Mouse (Mus musculus): ENCODE data around the gene Mical1.

Gene Mical1

DNA sequence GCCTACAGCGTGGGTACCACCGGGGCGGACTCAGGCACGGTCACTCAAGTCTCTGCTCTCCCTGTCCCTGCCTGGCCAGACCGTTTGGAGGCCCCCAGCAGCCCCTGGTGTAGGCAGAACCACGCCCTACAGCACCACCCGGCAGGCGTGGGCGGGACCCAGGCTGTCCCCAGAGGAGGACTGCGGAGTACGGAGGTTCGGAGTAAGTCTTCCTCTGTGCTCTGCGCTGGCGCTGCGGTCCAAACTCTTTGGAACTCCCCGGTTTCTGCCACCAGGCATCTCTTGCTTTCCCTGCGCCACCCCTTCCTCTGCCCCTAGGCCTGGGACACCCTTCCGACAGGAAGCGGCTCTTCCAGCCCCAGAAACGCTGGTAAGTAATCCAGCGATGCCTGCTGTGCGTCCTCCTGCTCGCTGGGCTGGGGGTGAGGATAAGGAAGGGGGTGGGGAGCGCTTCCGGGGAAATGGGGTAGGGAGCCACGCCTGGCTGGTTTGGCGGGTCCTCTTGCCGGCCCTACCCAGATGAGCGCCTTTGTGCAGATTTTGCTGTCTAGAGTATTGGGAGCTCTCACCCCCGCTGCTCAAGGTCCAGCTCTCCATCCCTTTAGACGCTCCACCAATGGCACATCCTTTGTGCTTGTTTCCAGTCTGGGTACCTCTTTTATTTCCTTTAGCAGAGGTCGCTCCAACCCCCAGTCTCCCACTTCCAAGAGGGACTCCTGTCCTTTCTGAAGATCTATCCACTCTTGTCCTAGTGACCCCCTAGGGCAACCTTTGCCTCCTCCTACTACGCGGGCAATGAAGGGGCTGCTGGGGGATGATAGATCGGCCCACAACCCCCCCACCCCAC is at the start of gene Mical1:
TSS of gene Mical1 (plus strand) at position 144 of the 847 bp plus-strand sequence.
- peak in 1 of 2 experiments; percentile 44 for DNase-seq (ENCODE audit: low spot score in 2 of 2)

DNA sequence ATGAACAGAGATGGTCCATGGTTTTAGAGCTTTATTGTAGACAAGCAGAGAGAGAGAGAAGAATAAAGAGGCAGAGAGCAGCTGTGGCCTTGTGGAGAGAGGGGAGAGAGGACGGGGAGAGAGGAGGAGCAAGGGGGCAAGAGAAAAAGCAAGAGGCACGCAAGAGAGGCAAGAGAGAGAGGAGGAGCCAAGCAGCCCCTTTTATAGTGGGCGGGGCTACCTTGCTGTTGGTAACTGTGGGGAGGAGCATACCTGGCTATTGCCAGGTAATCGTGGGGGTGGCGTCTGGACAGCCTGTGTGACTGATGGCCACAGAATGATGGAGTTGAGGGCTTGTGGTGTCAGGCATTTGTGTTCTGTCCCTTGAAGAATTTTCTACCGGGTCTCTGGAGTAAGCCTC is 49.7 kb upstream of the Mical1 start:
- no peak for DNase-seq (ENCODE audit: low spot score in 2 of 2)

GRCm38 (mm10) chr10:41434624-41435023 is 41.5 kb upstream of the Mical1 start:
- peak in 1 of 2 experiments; percentile 26 for DNase-seq (ENCODE audit: low spot score in 2 of 2)

- no peak for DNase-seq (ENCODE audit: low spot score in 2 of 2)
These were observed 41.0 kb upstream of the Mical1 start for GRCm38 (mm10) chr10:41435141-41435540.

GRCm38 (mm10) chr10:41448216-41448615 is 27.9 kb upstream of the Mical1 start:
- DNase-seq (ENCODE audit: low spot score in 2 of 2): no peak

DNA sequence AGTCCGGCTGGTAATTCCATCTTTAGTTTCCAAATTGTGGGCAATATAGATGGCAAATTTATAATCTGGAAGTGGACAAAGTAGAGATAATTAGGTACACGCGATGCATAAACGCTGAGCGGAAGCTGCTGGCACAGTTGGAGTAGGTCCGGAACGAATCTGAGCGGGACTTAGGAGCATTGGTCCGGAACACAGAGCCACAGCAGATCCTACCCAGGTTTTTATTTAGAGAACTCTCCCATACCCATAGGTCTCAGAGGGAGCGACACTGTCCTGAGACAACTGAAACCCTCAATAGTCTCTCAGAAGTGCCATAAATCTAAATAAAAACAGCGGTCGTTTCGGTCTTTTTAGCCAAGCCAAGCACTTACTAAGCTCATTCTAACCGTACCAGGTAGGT is 26.4 kb upstream of the Mical1 start:
- no peak for DNase-seq (ENCODE audit: low spot score in 2 of 2)

GRCm38 (mm10) chr10:41450137-41450670 is 25.9 kb upstream of the Mical1 start, which contains the start of gene Zbtb24:
Gene Zbtb24 (plus strand): TSS chr10:41450383.
- peak; percentile 79 to 90 for DNase-seq (ENCODE audit: low spot score in 2 of 2)

- no peak for DNase-seq (ENCODE audit: low spot score in 2 of 2)
These were observed 25.2 kb upstream of the Mical1 start for GRCm38 (mm10) chr10:41450780-41451522.

GRCm38 (mm10) chr10:41451656-41452055 is 24.5 kb upstream of the Mical1 start:
- DNase-seq (ENCODE audit: low spot score in 2 of 2): no peak

- DNase-seq (ENCODE audit: low spot score in 2 of 2): no peak
These were observed 23.3 kb upstream of the Mical1 start for GRCm38 (mm10) chr10:41452791-41453190.

GRCm38 (mm10) chr10:41459990-41460389 is 16.1 kb upstream of the Mical1 start:
- DNase-seq (ENCODE audit: low spot score in 2 of 2): no peak

GRCm38 (mm10) chr10:41460501-41460900 is 15.6 kb upstream of the Mical1 start:
- no peak for DNase-seq (ENCODE audit: low spot score in 2 of 2)

GRCm38 (mm10) chr10:41461057-41461722 is 14.9 kb upstream of the Mical1 start:
- DNase-seq (ENCODE audit: low spot score in 2 of 2): no peak

- no peak for DNase-seq (ENCODE audit: low spot score in 2 of 2)
These were observed 11.6 kb upstream of the Mical1 start for GRCm38 (mm10) chr10:41464401-41464955.

DNA sequence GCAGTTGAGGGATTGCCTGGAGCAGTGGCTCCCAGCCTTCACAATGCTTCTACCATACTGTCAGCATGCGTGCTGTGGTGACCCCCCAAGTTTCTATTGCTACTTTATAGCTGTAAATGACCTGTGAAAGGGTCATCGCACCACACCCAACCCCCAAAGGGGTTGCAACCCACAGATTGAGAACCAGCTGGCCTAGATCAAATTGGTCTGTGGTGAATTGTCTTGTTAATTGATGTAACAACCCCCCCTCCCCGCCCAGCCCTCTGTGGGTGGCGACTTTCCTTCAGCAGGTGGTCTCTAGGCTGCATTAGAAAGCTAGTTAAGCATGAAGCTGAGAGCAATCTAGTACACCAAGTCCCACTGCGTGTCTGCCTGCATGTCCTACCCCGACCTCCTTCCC is 8.8 kb upstream of the Mical1 start:
- DNase-seq (ENCODE audit: low spot score in 2 of 2): no peak

- no peak for DNase-seq (ENCODE audit: low spot score in 2 of 2)
These were observed 5.4 kb upstream of the Mical1 start for GRCm38 (mm10) chr10:41470693-41471092.

GRCm38 (mm10) chr10:41472534-41472933 is 3.6 kb upstream of the Mical1 start:
- no peak for DNase-seq (ENCODE audit: low spot score in 2 of 2)

DNA sequence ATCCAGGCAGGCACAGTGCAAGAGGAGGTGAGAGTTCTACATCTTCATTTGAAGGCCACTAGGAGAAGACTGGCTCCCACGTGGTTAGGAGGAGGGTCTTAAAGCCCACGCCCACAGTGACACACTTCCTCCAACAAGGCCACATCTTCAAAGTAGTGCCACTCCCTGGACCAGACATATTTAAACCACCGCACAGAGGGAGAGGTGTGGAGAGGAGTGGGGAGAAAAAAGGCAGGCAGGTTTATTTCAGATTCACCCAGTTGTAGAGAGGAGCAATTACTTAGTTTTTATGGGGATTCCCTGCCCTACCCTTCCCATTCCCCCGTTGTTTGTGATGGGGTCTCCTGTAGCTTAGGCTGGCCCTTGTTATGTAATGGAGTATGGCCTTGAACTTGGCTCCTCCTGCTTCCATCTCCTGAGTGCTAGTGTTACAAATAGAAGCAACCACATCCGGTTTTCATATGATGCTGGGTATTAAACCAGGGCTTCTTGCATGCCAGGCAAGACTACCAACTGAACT is 3.1 kb upstream of the Mical1 start:
- no peak for DNase-seq (ENCODE audit: low spot score in 2 of 2)

- no peak for DNase-seq (ENCODE audit: low spot score in 2 of 2)
These were observed 2.2 kb upstream of the Mical1 start for GRCm38 (mm10) chr10:41473782-41474468.

DNA sequence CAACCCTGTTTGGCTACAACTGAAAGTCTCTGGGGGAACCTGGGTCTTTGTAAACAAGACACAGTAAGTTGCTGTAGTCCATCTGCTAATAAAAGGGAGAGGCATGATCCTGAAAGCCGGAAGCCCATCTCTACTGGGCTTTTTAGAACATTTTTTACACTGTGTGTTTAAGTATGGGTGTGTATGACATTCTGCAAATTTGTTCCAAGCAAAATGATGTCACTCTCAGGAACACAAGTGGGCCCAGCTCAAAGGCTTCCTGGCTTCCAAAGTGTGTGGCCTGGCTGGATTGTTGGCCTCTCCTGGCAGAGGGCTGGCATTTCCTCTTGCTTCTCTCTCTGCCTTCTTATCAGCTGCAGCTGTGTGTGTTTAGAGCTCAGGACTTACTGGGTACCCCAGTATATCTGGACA is 1.1 kb upstream of the Mical1 start:
- no peak for DNase-seq (ENCODE audit: low spot score in 2 of 2)

DNA sequence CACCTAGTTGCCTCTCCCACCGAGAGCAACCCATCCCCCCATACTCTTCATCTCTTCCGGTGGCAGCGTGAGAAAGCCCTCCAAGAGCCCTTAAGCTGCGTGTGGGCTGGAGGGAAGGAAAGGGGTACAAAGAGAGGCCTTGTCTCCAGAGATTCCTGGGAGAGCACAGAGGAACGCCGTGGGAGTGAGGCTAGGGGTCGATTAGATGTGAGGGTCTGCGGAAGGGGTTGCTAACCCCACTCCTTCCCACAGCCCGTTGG is 834 bp downstream of the Mical1 start:
- no peak for DNase-seq (ENCODE audit: low spot score in 2 of 2)
